Mouse (Mus musculus): ENCODE results near the gene Sdf4. TPM values are rescaled to one million over a fixed set of nuclear protein-coding genes. Genes with fewer than 3 reads are reported as not detected.

The Sdf4 gene
- polyA plus RNA-seq, 1 experiment, result 80.5 TPM

- TF ChIP-seq POLR2A (IDR thresholded peaks at IDR 0.05; ENCODE audit: low read depth, low read length) (peak; percentile 57; the same call in 1 of the 2 replicates), CTCF (IDR thresholded peaks at IDR 0.05; ENCODE audit: extremely low read depth, insufficient read length, insufficient replicate concordance, low read depth, low read length) (no peak)
- Histone ChIP-seq H3K4me1 (ENCODE audit: control insufficient read depth, insufficient read depth, insufficient read length, low read length) (peaks cover 9% of the 10 kb centered on the region), H3K4me3 (ENCODE audit: low read depth, low read length) (peak within 1 kb of the TSS; percentile 83), H3K27ac (ENCODE audit: insufficient read depth, low read depth, low read length) (peak within 1 kb of the TSS; percentile 78), H3K36me3 (ENCODE audit: control insufficient read depth, insufficient read depth, low read length) (peaks cover 29% of the 10 kb centered on the region), H3K27me3 (ENCODE audit: control insufficient read depth, insufficient read depth, low read length) (no peaks in the 10 kb centered on the region)
- 1% methylated on average over 35 of the region's 42 CpGs for WGBS
These were observed 30.3 kb upstream of the Sdf4 start, which contains the start of gene C1qtnf12 for GRCm38 (mm10) chr4:155962167-155962971. Gene C1qtnf12, plus strand, starts transcription at chr4:155962318.

GRCm38 (mm10) chr4:155963106-155963505 lies 29.6 kb upstream of the Sdf4 start:
- no peak for TF ChIP-seq POLR2A (IDR thresholded peaks at IDR 0.05; ENCODE audit: low read depth, low read length)
- peaks cover 9% of the 10 kb centered on the region for H3K4me1 ChIP-seq (ENCODE audit: control insufficient read depth, insufficient read depth, insufficient read length, low read length)
- no peaks in the 10 kb centered on the region for H3K27me3 ChIP-seq (ENCODE audit: control insufficient read depth, insufficient read depth, low read length)
- H3K4me3 ChIP-seq (ENCODE audit: low read depth, low read length), result peak overlapping the region; percentile 83
- WGBS, result 56% methylated on average over 7 of the region's 7 CpGs
- H3K36me3 ChIP-seq (ENCODE audit: control insufficient read depth, insufficient read depth, low read length), result peaks cover 24% of the 10 kb centered on the region
- peak overlapping the region; percentile 78 for H3K27ac ChIP-seq (ENCODE audit: insufficient read depth, low read depth, low read length)

GRCm38 (mm10) chr4:155964396-155964795 lies 28.3 kb upstream of the Sdf4 start:
- Histone ChIP-seq H3K27ac (ENCODE audit: insufficient read depth, low read depth, low read length) (no peak overlapping the region), H3K4me3 (ENCODE audit: low read depth, low read length) (no peak overlapping the region), H3K4me1 (ENCODE audit: control insufficient read depth, insufficient read depth, insufficient read length, low read length) (peaks cover 17% of the 10 kb centered on the region), H3K36me3 (ENCODE audit: control insufficient read depth, insufficient read depth, low read length) (peaks cover 21% of the 10 kb centered on the region), H3K27me3 (ENCODE audit: control insufficient read depth, insufficient read depth, low read length) (no peaks in the 10 kb centered on the region)
- TF ChIP-seq POLR2A (IDR thresholded peaks at IDR 0.05; ENCODE audit: low read depth, low read length) (no peak), CTCF (IDR thresholded peaks at IDR 0.05; ENCODE audit: extremely low read depth, insufficient read length, insufficient replicate concordance, low read depth, low read length) (no peak)
- 93% methylated on average over 11 of the region's 11 CpGs for WGBS

- Histone ChIP-seq H3K4me3 (ENCODE audit: low read depth, low read length) (no peak overlapping the region), H3K4me1 (ENCODE audit: control insufficient read depth, insufficient read depth, insufficient read length, low read length) (peaks cover 9% of the 10 kb centered on the region), H3K27ac (ENCODE audit: insufficient read depth, low read depth, low read length) (peak overlapping the region; percentile 50; the same call in 1 of the 2 replicates), H3K36me3 (ENCODE audit: control insufficient read depth, insufficient read depth, low read length) (peaks cover 18% of the 10 kb centered on the region), H3K27me3 (ENCODE audit: control insufficient read depth, insufficient read depth, low read length) (no peaks in the 10 kb centered on the region)
- WGBS, result 54% methylated on average over 13 of the region's 13 CpGs
- no peak for TF ChIP-seq POLR2A (IDR thresholded peaks at IDR 0.05; ENCODE audit: low read depth, low read length)
- TF ChIP-seq CTCF (IDR thresholded peaks at IDR 0.05; ENCODE audit: extremely low read depth, insufficient read length, insufficient replicate concordance, low read depth, low read length), result no peak
These were observed 23.5 kb upstream of the Sdf4 start for GRCm38 (mm10) chr4:155969043-155969653.

GRCm38 (mm10) chr4:155970286-155970685 lies 22.4 kb upstream of the Sdf4 start:
- TF ChIP-seq POLR2A (IDR thresholded peaks at IDR 0.05; ENCODE audit: low read depth, low read length) (no peak), CTCF (IDR thresholded peaks at IDR 0.05; ENCODE audit: extremely low read depth, insufficient read length, insufficient replicate concordance, low read depth, low read length) (no peak)
- H3K27ac ChIP-seq (ENCODE audit: insufficient read depth, low read depth, low read length), result no peak overlapping the region
- no peaks in the 10 kb centered on the region for H3K27me3 ChIP-seq (ENCODE audit: control insufficient read depth, insufficient read depth, low read length)
- WGBS, result 39% methylated on average over 5 of the region's 5 CpGs
- peaks cover 9% of the 10 kb centered on the region for H3K4me1 ChIP-seq (ENCODE audit: control insufficient read depth, insufficient read depth, insufficient read length, low read length)
- H3K4me3 ChIP-seq (ENCODE audit: low read depth, low read length), result no peak overlapping the region
- peaks cover 12% of the 10 kb centered on the region for H3K36me3 ChIP-seq (ENCODE audit: control insufficient read depth, insufficient read depth, low read length)

- 77% methylated on average over 6 of the region's 6 CpGs for WGBS
- Histone ChIP-seq H3K36me3 (ENCODE audit: control insufficient read depth, insufficient read depth, low read length) (no peaks in the 10 kb centered on the region), H3K4me1 (ENCODE audit: control insufficient read depth, insufficient read depth, insufficient read length, low read length) (peaks cover 9% of the 10 kb centered on the region), H3K27me3 (ENCODE audit: control insufficient read depth, insufficient read depth, low read length) (no peaks in the 10 kb centered on the region), H3K27ac (ENCODE audit: insufficient read depth, low read depth, low read length) (no peak overlapping the region), H3K4me3 (ENCODE audit: low read depth, low read length) (no peak overlapping the region)
- TF ChIP-seq CTCF (IDR thresholded peaks at IDR 0.05; ENCODE audit: extremely low read depth, insufficient read length, insufficient replicate concordance, low read depth, low read length), result no peak
- no peak for TF ChIP-seq POLR2A (IDR thresholded peaks at IDR 0.05; ENCODE audit: low read depth, low read length)
These were observed 20.0 kb upstream of the Sdf4 start for GRCm38 (mm10) chr4:155972651-155973050.

GRCm38 (mm10) chr4:155973239-155973638 lies 19.4 kb upstream of the Sdf4 start:
- peaks cover 9% of the 10 kb centered on the region for H3K4me1 ChIP-seq (ENCODE audit: control insufficient read depth, insufficient read depth, insufficient read length, low read length)
- no peak for TF ChIP-seq CTCF (IDR thresholded peaks at IDR 0.05; ENCODE audit: extremely low read depth, insufficient read length, insufficient replicate concordance, low read depth, low read length)
- no peak for TF ChIP-seq POLR2A (IDR thresholded peaks at IDR 0.05; ENCODE audit: low read depth, low read length)
- WGBS, result 77% methylated on average over 2 of the region's 2 CpGs
- H3K27me3 ChIP-seq (ENCODE audit: control insufficient read depth, insufficient read depth, low read length), result no peaks in the 10 kb centered on the region
- no peaks in the 10 kb centered on the region for H3K36me3 ChIP-seq (ENCODE audit: control insufficient read depth, insufficient read depth, low read length)
- H3K27ac ChIP-seq (ENCODE audit: insufficient read depth, low read depth, low read length), result no peak overlapping the region
- no peak overlapping the region for H3K4me3 ChIP-seq (ENCODE audit: low read depth, low read length)
